In the genomic region with DNA sequence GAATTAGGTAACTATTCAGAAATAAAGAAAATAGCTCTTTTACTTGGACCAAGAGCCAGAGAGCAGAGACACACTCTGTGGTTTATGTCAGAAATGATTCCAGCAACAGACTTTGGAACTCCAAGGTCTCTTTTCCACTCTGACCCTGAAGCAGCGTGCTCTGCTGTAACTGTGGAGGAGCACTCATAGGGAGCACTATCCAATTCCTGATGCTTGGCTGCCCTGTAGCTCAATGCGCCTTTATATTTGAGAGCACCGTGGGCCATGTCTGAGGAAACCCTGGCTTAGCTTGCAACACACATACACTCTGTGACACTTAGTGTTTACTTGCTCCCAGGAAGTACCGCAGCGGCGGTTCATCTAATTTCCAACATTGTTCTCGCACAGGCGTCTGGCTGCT, we compare ENCODE assay signal across 17 mouse cellular contexts.
DNase-seq lines count a peak whose midpoint lies in the region; ATAC-seq and TF ChIP-seq lines count a peak whose summit lies in the region.
"Had no signal": no experiment of that assay in that cellular context is flagged by ENCODE, and none has a peak within 500 bp of the region (broad histone marks: within the 10 kb centered on the region; RNA-seq: fewer than 3 reads in every experiment).

No protein-coding gene starts in this region.

- no peaks in the 10 kb centered on the region for H3K4me1 ChIP-seq in liver, postnatal 0 days (ENCODE audit: insufficient read depth)
- peaks cover 3 to 17% of the 10 kb centered on the region in 2 experiments; a peak in 3 of 4 replicates for H3K4me1 ChIP-seq in ES-E14 (ENCODE audit: control insufficient read depth in 2 of 2, insufficient read depth in 2 of 2, low read length in 2 of 2, poor library complexity in 1 of 2)
- H3K4me1 ChIP-seq: megakaryocyte, embryonic 14.5 days had no signal

- peak overlapping the region; percentile 86 for H3K27ac ChIP-seq in gastrocnemius, adult 2 months
- no peak overlapping the region for H3K27ac ChIP-seq in liver, postnatal 0 days (ENCODE audit: low read depth)
- no peak overlapping the region for H3K27ac ChIP-seq in ES-E14 (ENCODE audit: insufficient read depth, low read depth, low read length, poor library complexity, severe bottlenecking)
- H3K27ac ChIP-seq: forebrain, embryonic 12.5 days; heart, embryonic 13.5 days; liver, embryonic 14.5 days had no signal

- no peak for TF ChIP-seq EP300 in liver, postnatal 0 days (IDR thresholded peaks at IDR 0.05; ENCODE audit: low read depth)

- H3K9me3 ChIP-seq in liver, postnatal 0 days (ENCODE audit: low read length) = no peaks in the 10 kb centered on the region
- H3K9me3 ChIP-seq in ES-E14 (ENCODE audit: control insufficient read depth, insufficient read depth, low read depth, low read length) = no peaks in the 10 kb centered on the region
- H3K9me3 ChIP-seq: forebrain, embryonic 12.5 days; heart, embryonic 13.5 days; megakaryocyte, embryonic 14.5 days had no signal

- no peak overlapping the region for H3K4me2 ChIP-seq in liver, postnatal 0 days (ENCODE audit: low read depth, low read length)
- H3K4me2 ChIP-seq: forebrain, embryonic 12.5 days; heart, embryonic 13.5 days had no signal

- no peak overlapping the region for H3K9ac ChIP-seq in liver, postnatal 0 days (replicated peaks)
- H3K9ac ChIP-seq in ES-E14 (ENCODE audit: insufficient read depth, low read depth, low read length, poor library complexity, severe bottlenecking) = peak overlapping the region; percentile 7; the same call in 1 of the 2 replicates
- H3K9ac ChIP-seq: forebrain, embryonic 12.5 days; liver, embryonic 14.5 days had no signal

- H3K36me3 ChIP-seq in liver, postnatal 0 days (replicated peaks; ENCODE audit: insufficient read depth, low read length) = no peaks in the 10 kb centered on the region
- H3K36me3 ChIP-seq in ES-E14 (ENCODE audit: control insufficient read depth, insufficient read depth, low read length, poor library complexity, severe bottlenecking) = no peaks in the 10 kb centered on the region
- H3K36me3 ChIP-seq: forebrain, embryonic 12.5 days; heart, embryonic 13.5 days had no signal

- no peak for TF ChIP-seq CTCF in gastrocnemius, adult 2 months (IDR thresholded peaks at IDR 0.05)
- TF ChIP-seq CTCF in liver, postnatal 0 days (IDR thresholded peaks at IDR 0.05; ENCODE audit: low read depth) = no peak

- DNase-seq in gastrocnemius, adult 2 months = no peak
- no peak for DNase-seq in gastrocnemius, adult 8-10 months (ENCODE audit: low spot score in 2 of 2)
- DNase-seq in liver, postnatal 0 days = no peak
- DNase-seq in liver (no peak), ES-E14 (ENCODE audit: low read depth, low spot score) (no peak)
- DNase-seq in brain, adult 2 months (ENCODE audit: low read depth, low spot score) = peak; percentile 36
- DNase-seq in spleen, adult 18-20 months = no peak
- DNase-seq: cerebellum, adult 9-11 months; gastrocnemius, postnatal 25 days; kidney, adult 8-10 months; kidney, postnatal 36 days had no signal

- ATAC-seq in liver, postnatal 0 days = peak; percentile 35
- ATAC-seq: inflammation-experienced regulatory T-cells, adult 6 months; Patski had no signal

- H3K4me3 ChIP-seq in gastrocnemius, adult 2 months = no peak overlapping the region
- no peak overlapping the region for H3K4me3 ChIP-seq in liver, postnatal 0 days (ENCODE audit: low read depth, low read length)
- no peak overlapping the region for H3K4me3 ChIP-seq in ES-E14 (ENCODE audit: insufficient read depth in 1 of 2, low read depth in 1 of 2, low read length in 2 of 2, poor library complexity in 1 of 2, severe bottlenecking in 1 of 2)
- H3K4me3 ChIP-seq: forebrain, embryonic 12.5 days; heart, embryonic 13.5 days; megakaryocyte, embryonic 14.5 days had no signal

- H3K27me3 ChIP-seq in liver, postnatal 0 days (ENCODE audit: insufficient read depth, low read length) = no peaks in the 10 kb centered on the region
- H3K27me3 ChIP-seq: forebrain, embryonic 12.5 days; heart, embryonic 13.5 days; Patski had no signal

- intact Hi-C loops in gastrocnemius, adult 2 months (cut with DNase I) = loop anchor here (10.0 kb wide), 3 partner anchors 271 to 1331 kb away; no protein-coding TSS in a partner anchor

- 71% methylated on average over 8 of the region's 8 CpGs for WGBS in liver, postnatal 0 days (ENCODE audit: insufficient replicate concordance)

- in situ Hi-C loops in ES-E14 (cut with MboI; ENCODE audit: low sequenced_read_pairs in 2 of 2, unreplicated experiment in 2 of 2) = no loop called here

TF ChIP-seq in ES-E14, 5 proteins besides CTCF, POLR2A, EP300 and RAD21:
- no peak for TF ChIP-seq CHD2 (IDR thresholded peaks at IDR 0.05; ENCODE audit: low read depth, low read length)
- no peak for TF ChIP-seq HCFC1 (IDR thresholded peaks at IDR 0.05; ENCODE audit: borderline replicate concordance, insufficient read depth, low read length)
- TF ChIP-seq ZNF384 (IDR thresholded peaks at IDR 0.05; ENCODE audit: low read depth, low read length) = no peak
- TF ChIP-seq MAFK (IDR thresholded peaks at IDR 0.05; ENCODE audit: insufficient read depth, low read depth, low read length) = no peak
- no peak for TF ChIP-seq ZC3H11A (IDR thresholded peaks at IDR 0.05; ENCODE audit: borderline replicate concordance, low read depth, low read length)
